Mouse (Mus musculus): Measurements from ENCODE around the gene Rbm38.

GRCm38 (mm10) chr2:173046582-173047297, 26.4 kb downstream of the Rbm38 start:
- no peak for TF ChIP-seq CTCF (IDR thresholded peaks at IDR 0.05; ENCODE audit: control insufficient read depth, insufficient read depth, insufficient read length)
- no peak for TF ChIP-seq MAX (IDR thresholded peaks at IDR 0.05)
- no peak for TF ChIP-seq USF1 (IDR thresholded peaks at IDR 0.05; ENCODE audit: low read depth)
- TF ChIP-seq FOSL1 (IDR thresholded peaks at IDR 0.05; ENCODE audit: insufficient read depth, low read length, poor library complexity, severe bottlenecking) = no peak
- no peak for TF ChIP-seq CEBPB (IDR thresholded peaks at IDR 0.05; ENCODE audit: low read depth)

All from C2C12 (cell line).